Mouse (Mus musculus) kidney, postnatal 14 days (tissue): ENCODE results near the gene Dusp1.

ENCODE experiments used
- DNase-seq: peaks from one replicate; pipeline ENCODE4 v3.0.0; 2022; ENCODE audit warnings: mixed read lengths

The Dusp1 gene

DNA sequence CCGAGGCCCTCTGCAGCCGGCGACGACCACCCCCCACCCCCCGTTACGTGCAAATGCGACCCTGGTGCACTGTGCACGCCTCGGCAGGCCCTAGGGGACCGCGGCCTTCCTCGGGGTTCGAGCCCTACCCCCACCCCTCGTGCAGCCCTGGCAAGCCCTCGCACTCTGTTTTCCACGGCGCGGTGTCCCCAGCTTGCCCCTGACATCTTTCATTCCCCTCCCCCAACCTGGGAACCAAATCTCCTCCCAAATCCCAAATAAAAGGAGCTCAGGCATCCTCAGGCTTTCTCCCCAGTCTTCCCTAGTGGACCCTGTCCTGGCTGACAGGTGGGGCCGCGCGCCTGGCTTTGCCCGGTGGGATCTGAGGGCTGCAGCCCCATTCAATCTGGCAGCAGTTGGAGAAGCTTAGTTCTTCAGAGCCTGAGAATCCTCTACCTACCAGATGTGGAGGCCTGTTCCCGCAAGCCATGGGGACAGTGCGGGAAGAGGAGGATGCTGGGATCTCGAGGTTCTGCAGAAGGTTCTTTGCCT is at the start of gene Dusp1:
Gene Dusp1 (minus strand): TSS at position 478 of the 531 bp plus-strand sequence.
- no peak for DNase-seq

DNA sequence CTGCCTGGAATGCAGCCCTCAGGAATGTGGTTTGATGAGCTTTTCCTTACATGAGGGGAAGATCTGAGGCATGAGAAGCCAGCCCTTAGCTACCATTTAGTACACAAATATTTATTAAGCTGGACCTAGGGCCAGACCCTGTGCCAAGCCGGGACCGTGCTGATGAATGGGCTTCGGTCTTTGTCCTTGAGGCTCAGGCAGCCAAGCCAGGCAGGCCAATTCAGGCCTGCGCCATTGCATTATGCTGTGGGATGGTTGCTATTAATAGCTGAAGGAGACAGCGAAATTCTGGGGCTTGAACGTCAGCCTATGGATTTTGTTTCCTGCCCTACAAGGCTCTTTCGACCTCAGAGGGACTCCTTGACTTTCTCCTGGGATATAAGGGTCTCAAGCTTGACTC is 49.4 kb upstream of the Dusp1 start:
- DNase-seq, result no peak

DNA sequence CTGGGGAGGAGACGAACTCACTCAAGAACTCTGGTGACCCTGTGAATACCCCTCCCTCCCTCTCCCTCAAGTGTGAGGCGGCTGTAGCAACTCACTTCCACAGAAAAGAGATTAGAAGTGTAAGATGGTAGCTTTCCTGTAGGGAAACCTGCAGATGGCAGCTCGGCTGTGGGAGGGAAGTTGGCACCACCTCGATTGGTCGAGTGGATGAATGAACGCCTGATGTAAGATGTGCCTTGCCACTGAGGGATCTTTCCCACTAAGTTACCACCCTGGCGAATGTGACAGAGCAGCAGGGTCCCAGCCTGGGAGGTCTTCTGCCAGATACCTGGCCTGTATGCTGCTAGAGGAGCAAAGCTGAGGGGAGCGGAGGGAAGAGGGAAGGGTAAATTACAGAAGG is 47.9 kb upstream of the Dusp1 start:
- no peak for DNase-seq

DNA sequence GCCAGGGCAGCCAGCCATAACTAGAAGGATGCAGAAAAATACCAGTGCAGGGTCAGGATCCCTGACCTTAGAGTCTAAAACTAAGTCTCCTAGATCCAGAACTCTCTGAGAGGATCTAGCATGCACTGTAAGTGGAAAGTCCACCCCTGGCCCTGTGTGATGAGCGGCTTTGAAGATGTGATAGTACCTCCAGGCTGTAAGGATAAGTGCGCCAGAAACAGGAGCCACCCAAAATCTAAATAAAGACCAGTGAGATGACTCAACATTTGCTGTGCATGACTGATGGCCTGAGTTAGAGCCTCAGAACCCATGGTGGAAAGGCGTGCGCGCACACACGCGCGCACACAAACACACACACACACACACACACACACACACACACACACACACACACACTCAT is 46.9 kb upstream of the Dusp1 start:
- DNase-seq, result no peak

DNA sequence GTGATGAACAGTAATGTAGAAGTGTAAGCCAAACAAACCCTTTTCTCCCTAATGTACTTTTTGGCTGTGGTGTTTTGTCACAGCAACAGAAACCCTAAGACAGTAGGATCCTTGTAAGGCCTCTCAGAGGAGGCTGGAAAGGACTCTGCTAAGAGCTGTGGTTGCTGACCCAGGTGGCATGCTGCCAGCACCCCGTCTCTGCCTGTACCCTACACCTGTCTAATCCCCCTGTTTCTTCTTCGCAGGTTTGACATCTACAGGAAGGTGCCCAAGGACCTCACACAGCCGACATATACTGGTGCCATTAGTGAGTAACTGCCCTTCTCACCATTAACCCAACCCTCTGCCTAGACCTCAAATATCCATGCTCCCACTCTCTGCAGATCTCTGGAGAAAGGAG is 46.4 kb upstream of the Dusp1 start:
- DNase-seq, result no peak

DNA sequence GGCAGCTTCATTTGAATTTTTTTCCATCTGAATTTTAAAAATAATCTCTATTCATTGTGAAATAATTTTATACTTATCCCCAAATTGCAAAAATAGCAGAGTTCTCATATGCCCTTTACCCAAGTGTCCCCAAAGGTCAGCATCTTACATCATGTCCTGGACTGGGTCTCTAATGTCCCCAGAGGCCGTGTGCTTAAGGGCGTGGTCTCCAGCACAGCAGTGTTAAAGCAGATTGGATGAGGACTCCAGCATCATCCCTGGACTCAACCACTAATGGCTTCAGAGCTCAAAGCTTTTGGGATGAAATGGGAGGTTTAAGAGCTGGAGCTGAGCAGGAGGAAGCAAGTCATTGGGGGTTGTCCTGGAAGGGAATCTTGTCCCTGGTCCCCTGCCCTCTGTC is 44.6 kb upstream of the Dusp1 start:
- DNase-seq, result no peak

DNA sequence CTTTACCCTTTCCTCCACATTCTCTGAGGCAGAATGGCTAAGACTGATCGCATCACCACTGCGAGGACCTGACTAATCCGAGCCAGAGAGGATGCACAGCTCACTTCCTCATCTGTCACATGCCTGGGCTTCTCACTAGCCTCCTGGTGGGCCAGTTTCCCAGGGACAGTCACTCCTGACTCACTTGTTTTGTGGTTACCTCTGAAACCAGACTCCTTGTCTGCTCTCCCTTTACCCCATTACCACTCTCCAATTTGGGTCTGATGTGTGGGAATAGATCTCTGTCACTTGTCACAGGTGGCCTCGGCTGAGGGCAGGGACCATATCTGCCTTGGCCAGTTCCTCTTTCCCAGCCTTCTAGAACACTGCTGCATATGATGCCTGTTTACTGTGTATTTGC is 43.7 kb upstream of the Dusp1 start:
- DNase-seq, result no peak

DNA sequence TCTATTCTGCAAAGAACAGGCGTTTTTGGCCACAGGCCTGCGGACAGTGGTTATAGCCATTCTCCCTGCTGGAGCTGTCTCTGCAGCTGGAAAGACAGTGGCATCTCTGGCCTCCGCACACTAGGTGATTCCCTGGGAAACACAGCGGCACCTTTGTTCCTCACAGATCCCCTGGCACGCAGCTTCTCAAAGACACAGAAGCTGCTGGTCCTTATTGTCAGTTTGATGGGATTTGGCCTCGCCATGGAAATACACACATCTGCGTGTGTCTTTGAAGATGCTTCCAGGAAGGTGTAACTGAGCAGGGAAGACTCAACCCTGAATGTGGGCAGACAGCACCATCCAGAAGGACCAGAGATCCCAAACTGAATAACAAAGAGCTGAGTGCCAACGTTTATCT is 41.4 kb upstream of the Dusp1 start:
- no peak for DNase-seq

DNA sequence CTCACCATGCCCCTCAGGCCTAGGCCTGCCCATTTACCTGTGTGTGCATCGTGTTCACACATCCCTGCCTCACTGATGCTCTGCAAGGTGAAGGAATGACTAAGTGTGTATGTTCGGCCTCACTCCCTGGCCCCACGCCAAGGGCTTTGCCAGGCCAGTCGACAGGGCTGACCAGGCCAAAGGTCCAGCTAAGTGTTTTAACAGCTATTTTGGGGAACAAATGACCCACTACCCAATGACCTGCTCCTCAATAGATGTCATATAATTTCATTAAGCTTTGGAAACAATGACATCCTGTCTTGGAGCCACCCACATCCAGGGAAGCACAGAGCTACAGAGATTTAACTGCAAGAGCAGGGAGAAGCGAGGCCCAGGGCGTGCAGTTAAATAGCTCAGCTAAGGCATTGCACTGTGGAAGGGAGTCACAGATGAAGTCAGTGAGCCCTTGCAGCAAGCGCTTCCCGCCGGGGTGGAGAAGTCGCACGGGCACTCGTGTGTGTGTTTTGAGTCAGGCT is 40.5 kb upstream of the Dusp1 start:
- DNase-seq, result peak; percentile 84

DNA sequence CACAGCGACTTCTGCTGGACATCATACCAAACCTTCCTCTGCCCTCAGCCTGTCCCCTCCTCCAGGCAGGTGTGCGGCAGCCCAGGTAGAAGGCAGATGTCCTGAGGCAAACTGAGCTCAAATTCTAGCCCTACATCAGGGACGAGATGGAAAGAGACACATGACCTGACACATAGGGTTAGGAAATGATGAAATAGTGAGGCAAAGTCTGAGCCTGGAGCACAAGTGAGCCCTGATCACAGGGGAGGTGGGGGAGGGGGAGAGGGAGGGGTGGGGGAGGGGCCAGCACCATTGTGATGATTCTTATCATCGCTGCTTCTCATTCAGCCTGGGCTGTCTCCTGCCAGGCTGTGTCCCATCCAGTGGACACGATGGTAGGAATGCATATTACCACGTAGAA is 40.0 kb upstream of the Dusp1 start:
- DNase-seq, result no peak

DNA sequence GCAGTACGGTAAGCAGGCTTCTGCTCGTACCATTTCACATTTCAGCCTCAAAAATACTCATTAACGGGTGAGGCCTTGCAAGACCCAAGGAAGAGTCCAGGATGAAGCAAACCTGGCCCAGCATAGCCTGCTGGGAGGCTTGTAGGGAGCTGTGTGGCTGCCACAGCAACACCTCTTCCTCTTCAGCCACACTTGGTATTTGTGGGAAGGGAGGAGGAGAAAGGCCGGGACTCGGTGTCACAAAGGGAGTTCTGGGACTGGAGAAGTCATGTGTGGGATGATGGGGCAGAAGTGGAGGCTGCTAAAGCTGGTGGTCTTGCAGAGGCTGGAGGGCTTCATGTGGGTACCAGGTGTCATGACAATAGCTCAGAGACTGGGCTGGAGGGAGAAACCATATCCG is 39.6 kb upstream of the Dusp1 start:
- DNase-seq, result no peak

DNA sequence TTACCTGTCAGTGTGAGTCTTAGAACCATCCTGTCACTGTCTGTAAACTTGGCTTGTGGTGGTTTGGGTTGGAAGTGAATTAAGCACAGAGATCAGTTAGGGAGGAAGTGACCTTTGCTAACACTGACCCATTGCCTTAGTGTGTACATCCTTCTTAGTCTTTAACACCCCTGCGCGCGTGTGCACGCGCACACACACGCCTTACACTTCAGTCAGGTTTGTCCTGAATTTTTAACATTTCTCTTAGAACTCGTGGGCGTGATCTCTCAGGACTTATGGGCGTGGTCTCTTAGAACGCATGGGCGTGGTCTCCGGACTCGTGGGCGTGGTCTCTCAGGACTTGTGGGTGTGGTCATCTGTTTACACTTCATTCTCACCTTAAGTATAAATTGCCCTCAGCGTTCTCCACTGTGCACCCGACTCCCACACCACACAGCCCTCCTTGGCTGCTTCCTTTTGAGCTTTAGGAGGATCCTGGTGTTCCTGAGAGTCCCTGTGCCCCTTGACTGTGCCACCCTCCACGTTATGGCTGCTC is 39.1 kb upstream of the Dusp1 start:
- DNase-seq, result no peak

DNA sequence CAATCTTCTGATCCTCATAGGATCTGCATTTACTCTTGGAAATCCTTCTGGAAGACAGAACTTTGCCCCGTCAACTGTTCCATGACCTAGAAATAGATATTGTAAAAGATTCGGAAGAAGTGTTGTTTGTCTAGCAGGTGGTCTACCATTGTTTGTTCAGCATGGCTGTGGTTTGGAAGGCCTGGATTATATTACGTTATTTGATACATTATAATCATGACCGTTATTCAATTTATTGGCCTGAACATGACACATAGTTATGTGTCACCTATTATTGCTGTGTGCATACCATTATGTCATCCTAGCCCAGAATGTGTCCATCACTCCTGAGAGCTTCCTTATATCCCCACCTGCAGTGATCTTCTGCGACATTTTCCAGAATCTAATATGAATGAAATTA is 36.9 kb upstream of the Dusp1 start:
- DNase-seq, result no peak

DNA sequence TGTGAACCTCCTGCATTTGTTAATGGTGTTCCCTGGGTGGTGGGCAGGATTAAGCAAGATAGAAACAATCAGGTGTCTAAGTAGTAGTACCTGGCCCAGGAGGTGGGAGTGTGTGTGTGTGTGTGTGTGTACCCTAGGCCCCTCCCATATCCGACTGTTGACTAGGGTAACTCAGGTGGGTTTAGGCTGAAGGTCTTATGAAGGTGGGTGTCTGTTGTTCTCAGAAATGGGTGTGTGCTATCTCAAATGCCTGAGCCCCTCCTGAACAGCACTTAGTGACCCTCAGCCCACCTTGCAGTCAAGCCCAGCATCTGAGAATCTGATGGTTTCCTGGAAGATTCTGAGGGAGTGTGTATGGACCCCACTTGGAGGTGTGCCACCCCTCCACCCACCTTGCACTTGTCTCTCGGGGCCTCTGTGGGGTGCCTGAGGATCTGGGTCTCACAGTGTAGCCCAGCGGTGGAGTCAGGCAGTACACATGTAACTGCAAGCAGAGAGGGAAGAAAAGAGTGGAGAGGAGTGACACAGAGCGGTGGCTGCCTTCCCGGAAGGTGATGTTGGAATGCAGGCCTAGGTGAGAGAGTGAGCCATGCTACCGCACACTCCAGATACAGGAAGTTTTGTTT is 35.0 kb upstream of the Dusp1 start:
- no peak for DNase-seq

DNA sequence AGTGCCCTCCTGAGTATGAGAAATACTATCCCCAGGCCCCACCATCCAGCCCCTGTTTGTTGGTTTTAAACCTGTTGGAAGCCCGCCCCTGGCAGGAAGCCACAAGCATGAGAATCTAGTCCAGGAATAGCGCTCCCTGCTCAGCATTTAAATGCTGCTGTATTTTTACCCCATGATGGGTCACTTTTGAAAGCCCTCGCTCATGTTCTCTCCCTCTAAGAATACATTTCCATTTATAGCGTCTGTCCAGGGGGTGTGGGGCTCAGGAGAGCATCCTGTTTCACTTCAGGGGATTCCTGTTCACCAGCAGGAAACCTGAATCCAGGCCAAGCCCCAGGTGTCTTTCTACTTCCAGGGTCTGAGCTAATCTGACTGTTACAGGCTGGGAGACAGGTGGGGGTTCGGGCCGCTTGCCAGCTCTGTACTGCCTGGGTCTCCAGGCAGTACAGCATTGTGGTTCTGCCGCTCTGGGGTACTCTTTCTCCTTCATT is 34.3 kb upstream of the Dusp1 start:
- peak; percentile 77 for DNase-seq

DNA sequence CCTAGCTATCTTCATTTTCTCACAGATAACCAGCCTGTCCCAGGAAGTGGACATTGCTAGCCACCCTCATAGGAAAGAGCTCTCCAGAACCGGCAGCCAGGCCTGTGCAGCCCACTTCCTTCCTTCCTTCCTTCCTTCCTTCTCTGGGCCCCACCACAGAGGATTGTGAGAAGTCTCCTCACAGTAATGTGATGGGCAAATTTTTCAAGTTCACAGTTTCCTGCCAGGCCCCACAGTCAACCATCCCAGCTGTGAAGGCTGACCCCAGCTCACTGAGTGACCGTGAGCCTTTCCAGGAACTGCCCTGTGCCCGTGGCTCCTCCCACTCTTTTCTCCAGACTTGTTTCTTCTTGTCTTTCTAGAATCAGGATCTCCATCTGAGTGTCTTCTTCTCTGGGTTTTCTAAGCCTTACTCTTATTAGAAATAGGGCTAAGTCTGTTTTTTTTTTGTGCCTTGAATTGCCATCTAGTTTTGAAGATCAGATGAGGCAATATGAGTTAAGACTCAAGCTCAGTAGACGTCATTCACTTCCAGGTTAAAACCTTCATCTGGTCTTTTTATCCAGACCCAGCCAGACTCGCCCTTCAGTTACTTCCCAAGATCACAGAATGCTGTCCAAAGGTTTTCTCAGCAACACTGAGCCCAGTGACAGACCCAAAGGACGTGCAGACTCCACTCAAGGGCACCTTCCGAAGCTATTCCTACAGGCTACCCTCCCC is 33.7 kb upstream of the Dusp1 start:
- DNase-seq, result peak; percentile 53

DNA sequence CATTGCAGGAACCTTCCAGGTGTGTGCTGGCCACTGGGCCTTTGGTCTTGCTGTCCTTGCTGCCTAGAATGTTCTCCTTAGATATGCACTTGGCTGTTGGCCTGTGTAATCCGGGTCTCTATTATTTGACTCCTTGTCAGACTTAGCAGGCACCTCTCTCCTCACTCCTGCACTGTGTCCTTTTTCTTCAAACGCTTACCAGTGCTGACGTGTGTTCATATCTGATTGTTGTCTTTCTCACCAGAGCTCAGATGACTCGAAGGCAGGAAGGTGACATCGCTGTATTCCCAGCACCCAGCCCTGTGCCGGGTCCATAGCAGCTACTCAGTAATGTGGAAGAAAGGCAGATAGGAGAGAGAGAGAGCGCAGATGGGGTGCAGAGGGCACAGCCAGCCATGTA is 33.0 kb upstream of the Dusp1 start:
- no peak for DNase-seq

DNA sequence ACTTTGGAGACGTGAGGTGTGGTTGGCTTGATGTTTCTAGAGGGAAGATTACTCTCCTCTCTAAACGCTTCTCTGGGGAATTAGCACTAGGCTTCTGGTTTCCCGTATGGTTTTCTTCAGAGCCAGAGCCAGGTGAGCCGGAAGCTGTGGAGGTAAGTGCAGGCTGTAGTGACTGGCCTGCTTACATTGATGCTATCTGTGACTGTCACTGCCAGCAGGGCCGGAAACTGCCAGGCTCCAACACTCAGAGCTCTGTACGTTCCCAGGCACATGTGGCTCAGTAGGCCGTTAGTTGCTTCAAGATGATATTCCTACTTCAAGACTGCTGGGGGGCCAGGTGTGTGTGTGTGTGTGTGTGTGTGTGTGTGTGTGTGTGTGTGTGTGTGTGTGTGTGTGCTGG is 32.2 kb upstream of the Dusp1 start:
- DNase-seq, result no peak

DNA sequence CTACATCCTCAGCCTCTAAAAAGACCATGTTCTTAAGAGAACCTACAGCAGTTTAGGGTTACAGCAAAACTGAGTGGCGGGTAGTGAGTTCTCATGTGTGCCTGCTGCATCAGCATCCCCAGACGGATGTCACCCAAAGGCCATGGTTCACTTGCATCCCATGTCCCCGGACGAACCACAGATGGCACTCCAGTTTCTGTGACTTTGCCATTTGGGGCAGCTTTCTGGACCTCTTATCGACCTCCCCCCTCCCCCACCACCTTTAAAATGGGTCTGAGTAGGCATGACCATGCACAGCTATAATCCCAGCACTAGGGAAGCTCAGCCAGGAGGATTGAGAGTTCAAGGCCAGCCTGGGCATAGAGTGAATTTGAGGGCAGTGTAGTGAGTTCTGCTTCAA is 31.3 kb upstream of the Dusp1 start:
- no peak for DNase-seq

DNA sequence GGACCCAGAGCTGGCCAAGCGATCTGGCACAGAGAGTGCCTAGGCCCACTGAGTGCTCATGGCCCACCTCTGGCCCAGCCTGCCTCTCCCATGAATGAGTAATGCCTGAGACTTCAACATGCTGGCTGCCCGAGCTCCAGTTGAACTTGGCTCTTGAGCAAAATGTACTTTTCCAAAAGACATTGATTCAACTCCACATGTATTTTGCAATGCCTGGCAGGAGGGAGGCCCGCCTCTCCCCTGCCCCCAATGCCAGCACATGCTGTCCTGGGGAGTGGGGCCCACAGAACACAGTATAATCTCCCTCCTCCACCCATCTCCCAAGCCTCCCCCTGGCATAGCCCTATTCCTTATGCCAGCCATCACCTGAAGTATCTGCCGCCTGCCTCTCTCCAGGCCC is 30.6 kb upstream of the Dusp1 start:
- DNase-seq, result no peak

DNA sequence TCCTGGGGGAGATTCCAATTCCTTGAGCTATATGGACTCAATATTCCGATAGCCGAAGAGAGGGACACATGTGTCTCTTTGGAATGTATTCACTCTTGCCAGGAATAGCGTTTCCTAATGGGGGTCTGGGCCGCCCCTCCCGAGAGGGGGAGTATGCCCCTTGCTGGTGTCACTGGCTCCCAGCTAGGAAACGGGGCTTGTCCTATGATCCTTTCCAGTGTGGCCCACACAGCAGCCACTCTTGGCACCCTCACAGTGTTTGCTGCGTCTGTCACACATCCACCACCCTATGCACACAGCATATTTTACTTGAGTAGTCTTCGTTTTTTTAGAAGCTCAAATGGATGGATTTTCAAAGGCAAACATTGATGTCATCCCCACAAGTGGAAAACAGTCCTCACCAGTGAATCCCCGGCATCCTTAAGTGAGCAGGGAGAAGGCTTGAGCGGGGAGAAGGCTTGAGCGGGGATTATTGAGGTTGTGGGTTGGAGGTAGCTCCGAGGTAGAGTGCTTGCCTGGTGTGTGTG is 26.1 kb upstream of the Dusp1 start:
- no peak for DNase-seq

DNA sequence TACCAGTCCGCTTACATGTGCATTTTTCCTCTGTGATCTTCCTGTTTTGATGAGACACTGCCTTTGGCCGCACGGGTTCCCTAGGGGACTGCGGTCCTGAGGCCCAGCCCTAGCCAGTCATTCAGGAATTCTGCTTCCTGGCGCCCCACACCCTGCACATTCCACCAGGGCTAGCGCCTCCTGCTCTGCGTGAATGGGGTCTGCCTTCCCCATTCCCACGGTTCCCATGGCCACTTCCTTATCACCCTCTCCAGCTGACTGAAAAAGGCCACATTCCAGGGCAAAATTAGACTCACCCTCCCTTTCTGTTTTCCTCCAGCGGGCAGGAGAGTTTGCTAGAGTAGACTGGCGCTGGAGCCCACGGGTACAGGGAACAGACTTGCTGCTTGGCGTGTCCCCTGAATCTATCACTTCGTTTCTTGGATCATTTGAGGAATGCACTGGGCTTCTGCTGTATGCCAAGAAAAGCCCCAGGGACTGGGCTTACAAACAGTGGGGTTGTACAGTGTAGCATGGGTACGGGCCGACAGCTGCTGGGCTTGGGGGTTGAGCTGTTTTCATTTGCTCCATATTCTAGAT is 22.7 kb upstream of the Dusp1 start:
- DNase-seq, result peak; percentile 91

DNA sequence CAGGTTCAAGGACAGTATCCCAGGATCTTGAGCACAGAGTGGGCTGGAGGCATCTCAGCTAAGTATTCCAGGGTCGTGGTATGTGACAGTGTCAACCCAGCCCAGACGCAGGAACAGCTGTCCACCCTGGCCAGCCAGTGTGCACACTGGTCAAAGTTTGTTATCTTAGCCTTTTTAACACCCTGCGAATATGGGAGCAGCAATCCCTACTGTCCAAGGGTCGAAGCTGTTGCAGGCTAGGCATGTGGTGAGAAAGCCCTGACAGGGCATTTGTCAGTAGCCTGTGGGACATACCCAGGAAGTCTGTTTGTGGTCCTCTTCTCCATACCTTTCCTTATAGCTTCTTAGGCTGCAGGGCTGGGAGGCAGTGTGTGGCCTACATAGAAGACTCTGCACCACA is 22.1 kb upstream of the Dusp1 start:
- peak; percentile 75 for DNase-seq
